Mouse (Mus musculus) urinary bladder, postnatal 10 days (tissue): ENCODE measurements around the gene Scn10a.

Source experiments
- DNase-seq: peaks from one replicate; pipeline ENCODE4 v3.0.0; 2022; ENCODE audit warnings: low spot score

The Scn10a gene

GRCm38 (mm10) chr9:119634216-119634843 is 84.8 kb downstream of the Scn10a start:
- no peak for DNase-seq

GRCm38 (mm10) chr9:119633475-119633874 is 85.6 kb downstream of the Scn10a start:
- DNase-seq = no peak

- DNase-seq = no peak
These were observed 86.3 kb downstream of the Scn10a start for GRCm38 (mm10) chr9:119632801-119633200.

- no peak for DNase-seq
These were observed 87.1 kb downstream of the Scn10a start for GRCm38 (mm10) chr9:119631899-119632533.

GRCm38 (mm10) chr9:119631393-119631898 is 87.7 kb downstream of the Scn10a start:
- no peak for DNase-seq

GRCm38 (mm10) chr9:119628690-119629268 is 90.3 kb downstream of the Scn10a start:
- no peak for DNase-seq

- DNase-seq = no peak
These were observed 91.9 kb downstream of the Scn10a start for GRCm38 (mm10) chr9:119627227-119627626.

- DNase-seq = no peak
These were observed 95.0 kb downstream of the Scn10a start for GRCm38 (mm10) chr9:119624151-119624550.

GRCm38 (mm10) chr9:119614798-119615197 is 104.3 kb downstream of the Scn10a start:
- DNase-seq = no peak

- no peak for DNase-seq
These were observed 108.5 kb downstream of the Scn10a start for GRCm38 (mm10) chr9:119610563-119611166.

- no peak for DNase-seq
These were observed 112.2 kb downstream of the Scn10a start for GRCm38 (mm10) chr9:119606906-119607305.

GRCm38 (mm10) chr9:119604607-119605006 is 114.5 kb downstream of the Scn10a start:
- no peak for DNase-seq

GRCm38 (mm10) chr9:119598501-119598900 is 120.6 kb downstream of the Scn10a start:
- no peak for DNase-seq

GRCm38 (mm10) chr9:119597332-119597731 is 121.8 kb downstream of the Scn10a start:
- no peak for DNase-seq

GRCm38 (mm10) chr9:119589592-119589991 is 129.5 kb downstream of the Scn10a start:
- no peak for DNase-seq

GRCm38 (mm10) chr9:119588763-119589449 is 130.2 kb downstream of the Scn10a start:
- no peak for DNase-seq

GRCm38 (mm10) chr9:119580668-119581067 is 138.5 kb downstream of the Scn10a start:
- no peak for DNase-seq

- no peak for DNase-seq
These were observed 138.9 kb downstream of the Scn10a start for GRCm38 (mm10) chr9:119580187-119580586.

GRCm38 (mm10) chr9:119578636-119579438 is 140.3 kb downstream of the Scn10a start, which contains the start of gene Scn5a:
Gene Scn5a, minus strand, starts transcription at chr9:119579016.
- DNase-seq = no peak

GRCm38 (mm10) chr9:119578311-119578635 is 140.8 kb downstream of the Scn10a start:
- no peak for DNase-seq

GRCm38 (mm10) chr9:119576977-119577376 is 142.1 kb downstream of the Scn10a start:
- DNase-seq = no peak
